Mouse (Mus musculus) cerebellum, adult 9-11 months (tissue): Measurements from ENCODE around the gene Gm13691.
"Not testable (repeated sequence)": the region's sequence is repeated elsewhere in the genome, so short reads cannot be mapped to it uniquely, and the experiment has no call there.

ENCODE experiments used
- DNase-seq: peaks from one replicate; pipeline ENCODE4 v3.0.0; 2022

Gm13691 gene

GRCm38 (mm10) chr2:83990253-83990652 is at the start of gene Gm13691:
Gene Gm13691, plus strand, starts transcription at chr2:83990553.
- not testable (repeated sequence) for DNase-seq

- DNase-seq: peak; percentile 45
These were observed 49.4 kb upstream of the Gm13691 start, which contains the start of gene Zswim2 for GRCm38 (mm10) chr2:83940931-83941361. Gene Zswim2, minus strand, starts transcription at chr2:83941228.

GRCm38 (mm10) chr2:83941378-83941777 is 49.0 kb upstream of the Gm13691 start:
- no peak for DNase-seq

- no peak for DNase-seq
These were observed 48.6 kb upstream of the Gm13691 start for GRCm38 (mm10) chr2:83941792-83942191.

GRCm38 (mm10) chr2:83955393-83955792 is 35.0 kb upstream of the Gm13691 start, which contains the start of gene Gm13698:
Gene Gm13698, plus strand, starts transcription at chr2:83955693.
- DNase-seq: not testable (repeated sequence)

- DNase-seq: not testable (repeated sequence)
These were observed 29.1 kb upstream of the Gm13691 start, which contains the start of gene Gm13693 for GRCm38 (mm10) chr2:83961203-83961602. Gene Gm13693, plus strand, starts transcription at chr2:83961503.

- not testable (repeated sequence) for DNase-seq
These were observed 23.3 kb upstream of the Gm13691 start, which contains the start of gene Gm13695 for GRCm38 (mm10) chr2:83967013-83967412. Gene Gm13695, plus strand, starts transcription at chr2:83967313.

GRCm38 (mm10) chr2:83972823-83973222 is 17.5 kb upstream of the Gm13691 start, which contains the start of gene Gm13696:
Gene Gm13696, plus strand, starts transcription at chr2:83973123.
- not testable (repeated sequence) for DNase-seq

- not testable (repeated sequence) for DNase-seq
These were observed 11.7 kb upstream of the Gm13691 start, which contains the start of gene Gm13694 for GRCm38 (mm10) chr2:83978633-83979032. Gene Gm13694, plus strand, starts transcription at chr2:83978933.

- not testable (repeated sequence) for DNase-seq
These were observed 5.9 kb upstream of the Gm13691 start, which contains the start of gene Gm13697 for GRCm38 (mm10) chr2:83984443-83984842. Gene Gm13697, plus strand, starts transcription at chr2:83984743.

- not testable (repeated sequence) for DNase-seq
These were observed 3.4 kb downstream of the Gm13691 start for GRCm38 (mm10) chr2:83993639-83994255.

GRCm38 (mm10) chr2:83994526-83994925 is 4.2 kb downstream of the Gm13691 start:
- DNase-seq: not testable (repeated sequence)

- DNase-seq: no peak
These were observed 18.6 kb downstream of the Gm13691 start for GRCm38 (mm10) chr2:84008913-84009312.

GRCm38 (mm10) chr2:84009818-84010217 is 19.5 kb downstream of the Gm13691 start:
- DNase-seq: no peak

- DNase-seq: no peak
These were observed 24.2 kb downstream of the Gm13691 start for GRCm38 (mm10) chr2:84014572-84014971.

GRCm38 (mm10) chr2:84016291-84016690 is 25.9 kb downstream of the Gm13691 start:
- not testable (repeated sequence) for DNase-seq

GRCm38 (mm10) chr2:84018330-84018729 is 28.0 kb downstream of the Gm13691 start:
- no peak for DNase-seq

GRCm38 (mm10) chr2:84019519-84020305 is 29.4 kb downstream of the Gm13691 start:
- DNase-seq: no peak

GRCm38 (mm10) chr2:84021930-84022329 is 31.6 kb downstream of the Gm13691 start:
- DNase-seq: no peak

GRCm38 (mm10) chr2:84022905-84023304 is 32.6 kb downstream of the Gm13691 start:
- no peak for DNase-seq

- DNase-seq: no peak
These were observed 33.0 kb downstream of the Gm13691 start for GRCm38 (mm10) chr2:84023319-84023718.

- no peak for DNase-seq
These were observed 34.9 kb downstream of the Gm13691 start for GRCm38 (mm10) chr2:84025217-84025616.

GRCm38 (mm10) chr2:84032505-84032904 is 42.2 kb downstream of the Gm13691 start:
- no peak for DNase-seq
